Mouse (Mus musculus): ENCODE measurements around the gene Fam84a.
A peak's percentile ranks its signal among the peaks of the same experiment; 100 is the strongest.

Gene Fam84a

DNA sequence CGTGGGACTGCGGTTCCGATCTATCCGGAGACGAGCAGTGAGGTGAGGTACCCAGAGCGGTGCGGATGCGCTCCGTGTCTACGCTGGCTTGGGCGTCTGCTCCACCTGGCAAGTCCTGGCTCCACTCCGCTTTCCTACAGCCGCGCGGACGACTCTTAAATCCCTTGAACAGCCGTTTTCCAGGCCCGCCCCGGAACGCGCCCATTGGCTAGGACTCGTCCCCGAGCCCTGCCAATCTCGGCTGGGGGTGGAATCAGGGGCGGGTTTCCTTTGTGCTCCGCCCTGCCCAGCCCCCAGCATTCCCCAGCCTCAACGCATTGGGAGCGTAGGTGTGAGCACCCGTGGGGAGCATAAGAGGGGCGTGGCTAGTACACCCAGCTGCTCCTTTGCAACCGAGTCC lies at the start of gene Fam84a:
TSS of gene Fam84a (minus strand) at position 134 of the 400 bp plus-strand sequence.
- DNase-seq (ENCODE audit: low read depth, low spot score): peak; percentile 91

DNA sequence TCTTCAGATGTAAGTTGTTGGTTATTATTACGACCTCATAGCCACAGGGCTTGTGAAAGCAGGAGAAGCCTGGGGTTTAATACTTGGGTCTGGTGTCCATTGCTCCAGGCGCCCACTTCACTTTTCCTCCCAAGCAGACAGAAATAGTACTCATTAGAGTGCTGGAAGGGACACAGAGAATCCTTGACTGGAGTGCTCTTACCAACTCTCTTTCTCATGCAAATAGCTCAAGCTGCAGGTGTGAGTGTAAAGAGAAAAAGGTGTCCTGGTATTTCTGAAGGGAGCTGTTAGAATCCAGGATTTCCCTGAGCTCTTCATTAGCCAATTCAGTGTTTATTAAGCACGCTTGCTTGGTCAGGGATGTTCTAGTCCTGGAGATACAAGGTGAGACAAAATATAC lies 43.6 kb upstream of the Fam84a start:
- DNase-seq (ENCODE audit: low read depth, low spot score): peak; percentile 1

DNA sequence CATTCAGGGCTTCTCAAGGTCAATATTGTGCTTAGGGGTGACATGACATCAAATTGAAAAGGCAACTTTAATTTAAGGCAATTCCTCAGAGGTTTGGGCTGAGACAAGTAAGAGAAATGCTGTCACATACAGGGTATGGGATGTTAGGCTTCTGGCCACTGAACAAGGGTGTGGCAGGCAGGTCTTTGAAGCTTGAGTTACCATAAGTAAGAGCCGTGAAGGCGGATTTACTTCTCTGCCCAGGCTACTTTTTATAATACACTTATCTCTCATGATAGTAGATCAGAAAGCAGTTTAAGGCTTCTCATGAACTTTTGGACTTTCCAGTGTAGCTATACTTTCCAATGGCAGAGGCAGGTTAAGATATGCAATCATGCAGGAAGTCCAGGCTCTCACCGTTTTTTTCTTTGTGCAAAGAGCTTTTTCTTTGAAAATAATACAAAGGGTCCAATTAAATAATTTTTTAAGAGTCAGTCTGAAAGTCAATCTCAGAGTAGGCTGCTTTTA lies 34.9 kb upstream of the Fam84a start:
- DNase-seq (ENCODE audit: low read depth, low spot score): no peak

DNA sequence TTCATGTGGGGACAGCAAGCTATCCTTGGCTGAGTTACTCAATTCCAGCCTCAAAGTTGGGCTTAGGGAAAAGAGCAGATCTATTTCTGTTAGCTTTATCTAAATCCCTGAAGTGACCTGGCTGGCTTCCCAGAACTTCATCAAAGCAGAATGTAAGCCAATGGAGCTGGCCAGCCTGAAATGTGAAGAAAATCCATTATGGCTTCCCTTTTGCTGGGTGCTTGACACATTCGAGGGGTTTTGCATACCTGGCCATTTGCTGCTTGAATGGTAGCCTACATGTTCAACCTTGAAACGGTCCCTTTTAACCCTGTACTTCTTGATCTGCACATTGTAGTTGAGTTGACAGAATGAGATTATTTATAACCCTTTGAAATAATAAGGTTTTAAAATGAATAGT lies 13.9 kb upstream of the Fam84a start:
- no peak for DNase-seq (ENCODE audit: low read depth, low spot score)

DNA sequence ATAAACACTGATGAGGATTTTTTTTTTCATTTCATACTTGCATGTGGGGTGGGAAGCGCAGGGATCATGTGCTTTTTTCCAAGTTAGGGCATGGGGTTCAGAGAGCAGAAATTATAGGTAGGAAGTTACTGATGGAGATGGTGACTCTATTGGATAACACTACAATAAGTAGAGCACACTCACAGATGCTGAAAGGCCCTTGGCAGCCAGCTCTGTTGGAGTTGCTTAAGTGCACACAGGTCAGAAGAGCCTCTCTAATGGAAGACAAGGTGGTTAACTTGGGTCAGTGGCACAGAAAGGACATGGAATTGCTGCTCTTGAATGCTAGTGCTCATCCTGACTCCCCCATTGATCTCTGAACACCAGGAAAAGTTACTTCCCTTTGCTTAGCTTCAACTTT lies 13.1 kb upstream of the Fam84a start:
- DNase-seq (ENCODE audit: low read depth, low spot score): no peak

DNA sequence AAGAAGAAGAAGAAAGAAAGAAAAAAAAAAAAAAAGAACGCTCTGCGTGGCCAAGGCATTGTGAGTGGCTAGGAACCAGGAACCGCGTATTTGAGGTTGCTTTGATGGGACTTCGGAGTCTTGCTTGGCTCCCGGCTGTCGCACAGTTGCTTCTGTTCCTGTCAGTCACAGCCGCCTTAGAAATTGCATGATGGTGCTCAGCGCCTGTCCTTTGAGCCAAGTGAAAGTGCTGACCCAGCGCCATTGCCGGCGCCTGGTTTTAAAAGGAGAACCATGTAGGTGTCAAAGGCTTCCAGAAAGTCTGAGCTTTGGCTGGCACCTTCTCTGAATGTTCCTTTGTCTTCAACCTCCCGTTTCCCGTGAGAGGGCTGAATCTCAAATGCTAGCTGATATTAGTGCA lies 572 bp upstream of the Fam84a start:
- DNase-seq (ENCODE audit: low read depth, low spot score): peak; percentile 30

DNA sequence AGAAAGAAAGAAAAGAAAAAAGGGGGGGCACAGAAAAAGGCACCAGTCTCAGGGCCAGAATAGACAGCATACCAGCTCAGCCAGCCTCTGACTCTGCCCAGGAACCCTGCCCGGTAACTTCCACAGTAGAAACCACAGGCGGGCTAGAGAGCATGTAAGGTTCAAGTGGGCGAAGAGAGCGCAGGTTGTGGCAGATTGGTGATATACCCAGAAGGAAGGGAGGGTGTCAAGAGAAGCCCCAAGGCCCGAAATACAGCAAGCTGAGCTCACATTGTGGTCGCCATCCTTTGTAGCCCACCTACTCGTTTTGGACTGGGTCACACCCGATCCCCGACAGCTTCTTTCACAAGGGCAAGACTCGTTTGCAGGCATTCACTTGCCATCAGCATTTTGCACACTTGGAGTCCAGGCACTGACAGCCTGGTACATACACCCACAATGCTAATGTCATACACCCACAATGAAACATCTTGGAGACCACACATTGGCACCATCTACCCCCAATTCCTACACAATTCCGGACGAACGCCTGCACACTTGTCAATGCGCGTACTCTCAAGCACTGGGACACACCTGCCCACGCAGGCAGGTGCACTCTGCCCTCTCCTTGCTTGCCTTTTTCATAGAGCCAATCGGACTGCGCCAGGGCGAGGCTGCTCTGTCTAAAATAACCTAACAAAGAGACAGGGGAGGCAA lies 770 bp downstream of the Fam84a start:
- DNase-seq (ENCODE audit: low read depth, low spot score): no peak

DNA sequence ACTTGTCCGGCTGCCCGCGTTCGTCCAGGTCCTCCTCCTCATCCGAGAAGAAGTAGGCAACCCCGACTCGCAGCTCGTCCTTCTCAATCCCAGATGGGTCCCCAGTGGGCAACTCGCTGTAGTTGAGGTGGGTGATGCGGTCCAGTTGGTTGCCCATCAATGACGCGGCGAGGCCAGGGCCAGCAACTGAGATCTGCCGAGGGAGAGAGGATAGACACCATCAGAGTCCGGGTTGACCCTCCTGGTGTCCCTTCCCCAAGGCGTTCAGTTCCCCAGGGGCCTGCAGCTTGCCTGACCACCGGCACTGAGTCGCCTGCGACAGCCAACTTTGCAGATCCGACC lies 1.3 kb downstream of the Fam84a start:
- no peak for DNase-seq (ENCODE audit: low read depth, low spot score)

DNA sequence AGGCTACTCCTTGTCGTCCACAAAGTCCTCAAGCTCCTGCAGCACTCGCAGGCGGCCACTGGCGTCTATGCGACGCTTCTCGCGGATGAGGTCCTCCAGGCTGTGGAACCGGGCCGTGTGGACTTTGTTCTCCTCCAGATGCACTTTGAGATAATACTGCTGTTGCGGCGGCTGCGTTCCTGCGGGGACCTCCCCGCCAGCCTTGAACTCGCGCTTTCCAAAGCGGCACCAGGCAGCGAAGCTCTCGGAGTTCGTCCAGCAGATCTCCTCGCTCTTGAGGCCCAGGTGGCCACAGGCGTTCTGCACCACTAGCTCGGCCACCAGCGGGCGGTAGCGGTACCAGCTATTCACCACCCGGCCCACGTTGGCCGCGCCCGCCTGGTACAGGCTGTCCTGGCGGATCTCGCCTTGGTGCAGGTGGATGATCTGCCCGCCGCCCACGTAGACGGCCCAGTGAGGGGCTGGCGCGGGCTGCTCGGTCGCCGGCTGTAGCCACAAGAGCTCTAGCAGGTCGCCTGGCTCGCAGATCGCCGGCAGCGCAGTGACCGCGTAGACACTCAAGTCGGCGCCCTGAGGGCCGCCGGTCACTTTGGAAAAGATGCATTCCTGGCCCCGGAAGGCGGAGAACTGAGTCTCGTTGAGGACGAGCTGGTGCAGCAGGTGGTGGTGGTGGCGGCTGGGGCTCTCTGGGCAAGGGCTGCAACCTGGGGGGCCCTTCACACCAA lies 1.8 kb downstream of the Fam84a start:
- DNase-seq (ENCODE audit: low read depth, low spot score): peak; percentile 55

DNA sequence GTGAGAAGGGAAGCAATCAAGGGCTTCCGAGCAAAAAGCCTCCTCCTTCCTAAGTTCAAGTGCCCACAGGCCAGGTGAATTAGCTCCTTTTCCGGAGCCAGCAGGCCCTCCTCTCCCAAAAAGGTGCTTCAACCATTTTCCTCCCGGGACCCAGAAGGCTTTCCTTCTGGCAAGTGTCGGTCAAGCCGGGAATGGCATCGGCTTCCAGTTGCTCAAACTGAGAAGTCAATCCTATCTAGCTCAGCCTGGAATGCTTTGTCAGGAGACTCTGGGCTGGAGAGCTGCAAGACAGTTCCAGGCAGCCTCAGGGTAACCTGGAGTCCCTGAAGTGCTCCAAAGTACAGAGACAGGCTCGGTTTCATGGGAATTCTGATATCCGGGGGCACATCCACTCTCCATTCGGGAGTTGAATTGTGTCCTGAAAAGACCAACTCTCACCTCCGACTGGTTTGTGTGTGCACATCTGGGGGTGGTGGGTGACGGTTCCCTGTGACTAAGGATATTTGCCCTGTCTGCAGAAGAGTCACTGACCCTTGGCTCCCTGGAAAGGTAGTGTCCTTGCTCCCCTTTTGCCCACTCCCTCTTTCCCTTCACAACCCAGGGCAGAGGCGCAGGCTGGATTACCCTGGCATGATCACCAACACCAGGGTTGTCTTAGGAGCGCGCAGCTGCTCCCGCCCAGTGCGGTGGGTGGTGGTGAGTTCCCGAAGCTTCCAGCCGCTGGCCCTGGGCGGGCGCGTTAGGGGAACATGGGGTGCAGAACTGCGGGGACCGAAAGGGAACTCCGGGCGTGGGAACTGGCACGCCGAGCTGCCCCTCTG lies 2.6 kb downstream of the Fam84a start:
- DNase-seq (ENCODE audit: low read depth, low spot score): no peak

DNA sequence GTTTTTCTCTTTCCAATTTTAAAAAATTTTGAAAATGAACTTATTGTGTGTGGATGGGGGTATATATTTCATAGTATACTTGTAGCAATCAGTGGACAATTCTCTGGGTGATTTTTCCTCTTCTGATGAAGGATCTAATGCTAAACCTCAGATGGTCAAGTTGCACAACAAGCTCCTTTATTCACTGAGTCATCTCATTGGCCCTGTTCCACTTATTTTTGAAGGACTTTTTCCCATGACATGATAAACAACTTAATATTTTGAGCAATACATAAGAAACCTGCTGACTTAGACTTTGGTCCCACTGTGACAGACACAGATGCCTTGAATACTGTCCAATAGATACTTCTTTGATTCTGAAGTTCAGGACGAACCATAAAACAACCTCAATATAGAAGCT lies 14.8 kb downstream of the Fam84a start:
- DNase-seq (ENCODE audit: low read depth, low spot score): no peak

DNA sequence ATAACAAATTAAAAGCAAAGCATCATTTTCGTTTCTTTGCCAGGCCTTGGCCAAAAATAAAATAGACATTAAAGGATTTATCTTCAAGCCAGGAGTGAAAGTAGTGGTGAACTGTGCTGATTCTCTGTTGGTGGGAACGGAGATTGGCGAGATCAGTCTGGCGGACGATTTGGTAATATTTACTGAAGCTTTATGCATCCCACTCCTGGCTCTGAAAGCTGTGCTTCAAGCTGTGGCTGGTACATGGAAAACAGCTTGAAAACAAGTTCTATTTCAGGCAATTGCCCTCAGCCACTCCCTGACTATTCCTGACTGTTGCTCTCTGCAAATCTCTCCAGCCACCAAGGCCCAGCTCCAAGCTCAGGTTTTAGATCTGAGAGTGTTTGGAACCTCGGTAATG lies 37.1 kb downstream of the Fam84a start:
- no peak for DNase-seq (ENCODE audit: low read depth, low spot score)

DNA sequence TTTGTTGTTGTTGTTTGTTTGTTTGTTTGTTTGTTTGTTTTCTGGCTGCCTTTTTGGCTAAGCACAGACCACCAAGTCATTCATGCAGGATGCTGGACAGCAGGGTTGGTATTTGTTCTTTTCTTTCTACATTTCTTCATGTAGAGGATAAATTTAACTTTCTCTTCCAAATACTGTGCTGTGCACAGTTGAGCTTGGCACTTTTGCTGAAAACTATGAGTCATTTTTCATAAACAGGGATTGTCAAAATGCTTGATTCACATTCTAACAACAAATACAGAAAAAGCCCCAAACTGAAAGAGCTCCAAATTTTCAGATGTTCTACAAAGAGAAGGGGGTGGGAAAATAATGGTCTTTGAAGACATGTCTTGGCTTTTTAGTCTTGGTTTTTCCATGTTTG lies 54.9 kb downstream of the Fam84a start:
- DNase-seq (ENCODE audit: low read depth, low spot score): no peak
